Mouse (Mus musculus) left cerebral cortex, postnatal 25 days (tissue): ENCODE measurements around the gene Znrf2. TPM values are rescaled to one million over a fixed set of nuclear protein-coding genes. Genes with fewer than 3 reads are reported as not detected.
"Not testable (repeated sequence)": the region's sequence is repeated elsewhere in the genome, so short reads cannot be mapped to it uniquely, and the experiment has no call there.

ENCODE experiments used
- DNase-seq, 2 experiments: peaks; one replicate each; pipeline ENCODE4 v3.0.0; 2022; ENCODE audit warnings: low spot score in 2 of 2, mixed read lengths in 1 of 2
- intact Hi-C: fragments of 180-260 bp; cut with DNase I; formaldehyde crosslinking; loops from one replicate; pipeline ENCODE4 v1.15.1; 2025
- total RNA-seq, 2 experiments: library from RNA; stranded (reverse); gene quantifications; 2 replicates each; pipeline ENCODE4 v1.2.3; 2021

The Znrf2 gene
- total RNA-seq, 2 experiments from 2014 or later: 16.0 to 18.1 TPM

- no peak for DNase-seq
- intact Hi-C loops: no loop called here
Observed at GRCm38 (mm10) chr6:54836666-54837065, 19.9 kb downstream of the Znrf2 start.

DNA sequence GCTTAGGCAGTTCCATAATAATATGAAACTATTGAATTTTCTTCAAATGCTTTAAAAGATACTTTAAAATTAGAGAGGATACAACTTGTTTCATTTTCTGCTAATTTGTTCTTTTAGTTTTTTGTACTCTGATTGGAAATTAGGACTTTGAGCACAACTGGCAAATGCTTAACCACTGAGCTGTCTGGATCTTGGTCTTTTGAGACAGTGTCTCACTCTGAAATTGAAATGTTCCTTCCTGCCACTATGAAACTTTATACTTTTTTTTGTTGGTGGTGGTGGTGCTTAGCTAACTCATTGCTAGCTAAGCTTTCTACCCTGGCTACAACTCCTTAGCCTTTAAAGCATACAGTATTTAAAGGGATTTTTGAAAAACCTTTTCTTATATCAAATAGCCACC, 24.7 kb downstream of the Znrf2 start:
- intact Hi-C loops: no loop called here
- no peak for DNase-seq

GRCm38 (mm10) chr6:54842041-54842440, 25.3 kb downstream of the Znrf2 start:
- DNase-seq: no peak
- intact Hi-C loops: no loop called here

DNA sequence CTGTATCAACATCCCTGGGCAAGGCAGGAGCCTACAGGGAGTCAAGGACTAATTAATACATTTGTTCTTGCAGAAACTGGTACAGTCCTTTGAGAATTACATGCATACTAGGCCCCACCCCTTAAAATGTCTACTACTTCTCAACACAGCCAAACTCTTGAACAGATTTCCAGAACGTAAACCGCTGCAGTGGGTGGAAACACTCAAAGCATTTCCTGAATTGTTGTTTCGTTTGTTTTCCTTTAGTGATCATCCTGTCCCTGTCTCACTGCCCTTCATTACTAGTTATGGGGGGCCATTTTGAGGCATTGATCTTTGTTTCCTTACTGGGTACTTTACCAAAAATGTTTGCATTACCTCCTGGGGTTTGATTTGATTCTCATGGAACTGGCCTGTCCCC, 31.8 kb downstream of the Znrf2 start:
- DNase-seq: no peak
- intact Hi-C loops: no loop called here

DNA sequence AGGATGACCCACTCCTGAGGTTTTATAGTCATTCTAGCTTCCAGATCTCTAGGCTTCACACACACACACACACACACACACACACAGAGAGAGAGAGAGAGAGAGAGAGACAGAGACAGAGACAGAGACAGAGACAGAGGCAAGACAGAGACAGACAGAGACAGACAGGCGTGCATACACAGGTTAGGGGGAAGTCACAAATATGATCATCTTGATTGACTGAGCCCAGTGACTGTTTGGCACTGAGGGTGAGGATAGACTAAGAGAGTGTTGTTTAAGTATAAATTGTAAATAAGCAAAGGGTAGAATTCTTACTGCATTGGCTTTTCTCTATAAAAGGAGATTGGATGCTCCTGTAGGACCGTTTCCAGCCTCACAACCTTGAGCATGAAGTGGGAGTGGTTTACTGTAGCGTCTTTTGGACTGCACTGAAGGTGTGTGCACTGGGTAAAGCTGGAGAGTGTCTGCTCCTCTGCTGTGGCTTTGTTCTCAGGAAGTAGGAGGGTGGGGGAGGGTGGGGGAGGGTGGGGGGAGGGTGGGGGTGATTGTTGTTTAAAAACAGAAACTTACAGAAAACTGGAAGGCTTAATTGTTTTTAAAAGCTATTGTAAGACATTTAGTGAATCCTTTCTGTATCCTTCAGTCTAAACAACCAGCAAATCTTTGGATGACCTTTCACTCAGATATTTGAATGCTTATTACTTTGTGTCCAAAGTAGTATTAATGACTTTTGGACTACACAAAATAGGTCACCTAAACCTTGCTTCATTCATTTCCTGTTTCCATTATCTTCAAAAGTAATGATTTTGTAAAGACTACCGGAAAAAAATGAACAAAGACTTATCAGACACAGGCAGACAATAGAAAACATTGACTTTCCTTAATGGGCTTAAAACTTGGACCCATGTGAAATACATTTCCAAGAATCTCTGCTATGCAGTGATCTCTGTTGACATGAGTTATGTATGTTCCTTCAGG, 32.8 kb downstream of the Znrf2 start:
- DNase-seq: no peak
- intact Hi-C loops: no loop called here

GRCm38 (mm10) chr6:54851778-54852177, 35.1 kb downstream of the Znrf2 start:
- intact Hi-C loops: no loop called here
- DNase-seq: no peak

- no peak for DNase-seq
- intact Hi-C loops: no loop called here
Observed at GRCm38 (mm10) chr6:54852669-54853068, 36.0 kb downstream of the Znrf2 start.

DNA sequence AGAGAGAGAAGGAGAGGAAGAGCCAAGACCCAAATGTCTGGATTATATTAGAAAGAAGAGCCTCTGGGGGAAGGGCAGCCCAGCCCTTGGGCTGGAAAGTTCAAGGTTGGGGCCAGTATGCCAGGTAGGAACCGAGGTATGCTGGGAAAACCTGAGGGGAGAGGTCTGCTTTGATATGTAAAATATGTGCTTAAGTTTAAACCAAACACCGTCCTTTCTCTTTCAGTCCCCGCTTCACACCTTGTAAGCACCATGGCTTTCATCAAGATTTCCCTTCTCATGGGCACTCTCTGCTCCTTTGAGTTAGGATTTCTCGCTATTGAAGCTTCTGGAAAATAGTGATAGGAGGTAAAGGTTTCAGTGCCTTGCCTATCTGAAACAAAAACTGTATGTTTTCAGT, 38.1 kb downstream of the Znrf2 start:
- intact Hi-C loops: no loop called here
- DNase-seq: no peak

- no peak for DNase-seq
- intact Hi-C loops: no loop called here
Observed at GRCm38 (mm10) chr6:54855801-54856583, 39.3 kb downstream of the Znrf2 start.

GRCm38 (mm10) chr6:54859159-54859558, 42.4 kb downstream of the Znrf2 start:
- intact Hi-C loops, DNase-seq: not testable (repeated sequence)

- intact Hi-C loops: no loop called here
- DNase-seq: no peak
Observed at GRCm38 (mm10) chr6:54860180-54860579, 43.5 kb downstream of the Znrf2 start.

- no peak for DNase-seq
- intact Hi-C loops: no loop called here
Observed at GRCm38 (mm10) chr6:54866731-54867410, 50.2 kb downstream of the Znrf2 start.

DNA sequence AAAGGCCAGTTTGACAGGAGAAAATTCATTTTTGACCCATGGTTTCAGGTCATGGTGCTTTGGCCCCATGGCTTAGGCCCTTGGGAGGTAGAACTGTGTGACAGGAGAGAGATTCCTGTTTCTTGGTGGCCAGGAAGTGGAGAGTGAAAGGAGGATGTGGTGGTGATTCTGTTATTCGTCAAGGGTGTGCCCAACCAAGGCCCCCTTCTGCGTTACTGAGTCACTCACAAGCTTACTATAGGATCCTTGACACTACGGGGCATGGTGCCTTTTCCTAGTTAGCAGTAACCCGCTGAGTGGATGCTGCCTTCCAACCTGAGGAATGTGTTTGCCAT, 50.7 kb downstream of the Znrf2 start:
- intact Hi-C loops: no loop called here
- DNase-seq: no peak

- DNase-seq: no peak
- intact Hi-C loops: no loop called here
Observed at GRCm38 (mm10) chr6:54873029-54873428, 56.3 kb downstream of the Znrf2 start.

DNA sequence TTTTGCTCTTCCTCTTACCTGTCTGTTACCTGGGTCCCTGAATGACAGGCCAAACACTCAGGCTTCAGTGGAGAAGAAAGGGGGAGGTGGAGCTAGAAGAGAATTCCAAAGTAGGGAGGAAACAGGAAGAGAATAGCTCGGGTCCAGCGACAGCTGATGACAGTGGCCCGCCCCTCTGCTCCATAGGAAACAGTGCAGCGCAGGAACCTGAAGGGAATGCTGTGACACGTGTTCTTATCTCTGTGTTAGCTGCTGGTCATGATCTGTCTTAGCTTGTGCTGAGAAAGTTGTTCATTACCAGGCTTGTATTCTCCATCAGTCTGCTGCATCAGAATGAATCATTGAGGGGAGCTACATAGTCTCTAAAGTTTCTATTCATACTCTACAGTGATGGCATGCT, 60.1 kb downstream of the Znrf2 start:
- intact Hi-C loops: no loop called here
- no peak for DNase-seq

- no peak for DNase-seq
- intact Hi-C loops: no loop called here
Observed at GRCm38 (mm10) chr6:54877651-54878050, 60.9 kb downstream of the Znrf2 start.

- intact Hi-C loops: no loop called here
Observed at GRCm38 (mm10) chr6:54878546-54878945, 61.8 kb downstream of the Znrf2 start.

DNA sequence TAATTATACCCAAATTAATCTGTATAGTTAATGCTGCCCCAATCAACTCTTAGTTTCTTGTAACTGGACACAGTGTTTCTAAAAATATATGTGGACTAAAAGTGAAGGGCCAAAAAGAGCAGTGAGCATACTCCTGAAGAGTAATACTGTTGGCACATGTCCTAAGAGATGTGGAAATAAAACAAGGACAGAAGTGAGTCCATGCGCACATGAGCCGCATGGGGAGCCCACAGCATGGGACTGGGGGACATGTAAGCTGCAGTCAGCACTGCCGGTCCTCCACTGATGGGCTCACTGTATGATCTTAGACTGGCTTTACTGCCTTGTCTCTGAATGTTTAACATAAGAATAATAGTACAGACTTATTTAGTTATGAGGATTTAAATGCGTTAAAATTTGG, 63.4 kb downstream of the Znrf2 start:
- intact Hi-C loops: no loop called here
- DNase-seq: no peak

More at GRCm38 (mm10) chr6:54878546-54878945, 61.8 kb downstream of the Znrf2 start:
- DNase-seq: no peak

GRCm38 (mm10) chr6:54883424-54883823, 66.7 kb downstream of the Znrf2 start:
- no peak for DNase-seq

DNA sequence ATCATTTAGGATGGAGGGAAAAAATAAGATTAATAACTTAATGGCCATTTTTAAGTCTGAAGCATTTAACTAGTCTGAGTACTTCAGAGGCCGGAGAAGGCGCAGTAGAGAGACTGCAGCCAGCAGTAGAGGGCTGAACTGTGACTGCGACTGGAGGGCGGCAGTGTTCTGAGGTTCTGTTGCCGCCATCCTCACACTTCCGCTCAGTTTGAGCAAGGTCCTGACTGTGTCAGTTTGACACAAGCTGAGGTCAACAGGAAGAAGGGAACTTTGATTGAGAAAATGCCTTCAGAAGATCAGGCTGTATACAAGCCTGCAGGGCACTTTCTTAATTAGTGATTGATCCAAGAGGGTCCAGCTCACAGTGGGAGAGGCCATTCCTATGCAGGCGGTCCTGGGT, 69.5 kb downstream of the Znrf2 start:
- no peak for DNase-seq
- intact Hi-C loops: no loop called here

More at GRCm38 (mm10) chr6:54883424-54883823, 66.7 kb downstream of the Znrf2 start:
- intact Hi-C loops: no loop called here
